Mouse (Mus musculus) frontal cortex, postnatal 25 days (tissue): ENCODE results near the gene Vmn2r57.
A peak's percentile ranks its signal among the peaks of the same experiment; 100 is the strongest.
"Not testable (repeated sequence)": the region's sequence is repeated elsewhere in the genome, so short reads cannot be mapped to it uniquely, and the experiment has no call there.

Experiments
- DNase-seq, 2 experiments: peaks; one replicate each; pipeline ENCODE4 v3.0.0; 2022; ENCODE audit warnings: low spot score in 2 of 2

Gene Vmn2r57

DNA sequence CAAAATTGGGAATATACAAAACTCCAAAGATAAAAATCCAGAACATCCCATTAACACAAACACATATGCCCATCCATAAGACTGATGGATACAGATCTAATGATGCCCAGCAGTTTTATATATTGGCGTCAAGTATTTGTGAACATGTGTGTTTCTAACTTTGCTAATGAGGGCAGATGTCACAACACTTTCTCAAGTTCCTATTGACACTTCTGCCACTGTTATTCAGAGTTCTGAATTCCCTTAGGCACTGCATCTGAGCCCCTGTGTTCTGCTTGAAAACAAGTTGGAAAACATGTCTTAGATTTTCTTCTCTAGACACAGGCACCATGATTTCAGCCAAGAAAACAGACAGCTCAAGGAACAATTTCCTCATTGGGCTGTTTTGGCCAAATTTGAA, at the start of gene Vmn2r57:
Vmn2r57 (minus strand) TSS at position 101 of the 400 bp plus-strand sequence.
- not testable (repeated sequence) for DNase-seq

GRCm38 (mm10) chr7:41497871-41498270, 49.4 kb upstream of the Vmn2r57 start:
- no peak for DNase-seq

DNA sequence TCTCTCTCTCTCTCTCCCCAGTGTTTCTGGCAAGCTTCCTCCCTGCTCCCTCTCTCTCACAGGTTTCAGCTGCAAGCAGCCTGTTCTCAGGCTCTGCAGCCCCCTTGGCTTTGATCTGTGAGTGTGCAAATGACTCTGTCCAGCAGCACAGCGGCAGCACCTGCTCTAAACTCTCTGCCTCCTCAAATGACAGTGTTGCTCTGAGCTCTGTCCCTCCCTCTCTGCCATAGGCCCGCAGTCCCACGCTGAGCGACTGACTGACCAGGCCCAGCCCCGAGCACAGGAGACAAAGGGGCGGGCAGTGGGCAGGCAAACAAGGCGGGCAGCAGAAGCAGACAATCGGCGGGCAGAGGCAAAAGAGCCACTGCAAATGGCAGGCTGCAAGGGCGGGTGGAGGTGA, 3.4 kb upstream of the Vmn2r57 start:
- no peak for DNase-seq

DNA sequence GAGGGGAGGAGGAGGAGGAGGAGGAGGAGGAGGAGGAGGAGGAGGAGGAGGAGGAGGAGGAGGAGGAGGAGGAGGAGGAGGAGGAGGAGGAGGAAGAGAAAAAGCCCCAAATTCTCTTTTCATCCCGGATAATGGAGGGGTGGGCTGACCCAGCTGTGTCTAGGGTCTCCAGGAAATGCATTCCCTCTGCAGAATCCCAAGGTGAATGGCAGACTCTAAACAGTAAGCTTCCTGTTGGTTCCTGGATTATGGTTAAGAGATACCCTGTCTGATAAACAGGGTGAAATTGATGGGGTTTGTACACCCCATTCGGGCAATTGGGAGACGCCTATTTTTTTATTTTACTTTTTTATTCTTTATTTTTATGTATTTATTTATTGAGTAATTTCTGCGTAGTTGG, 54.4 kb downstream of the Vmn2r57 start:
- no peak for DNase-seq

- peak; percentile 57 to 72 for DNase-seq
Measured at GRCm38 (mm10) chr7:41393048-41393971, 55.2 kb downstream of the Vmn2r57 start, which contains the start of gene AI987944. Gene AI987944 (minus strand): TSS chr7:41393379.
